Mouse (Mus musculus) T-cell, adult 2 months (primary cell): Measurements from ENCODE around the gene Rapgef5.

Experiments
- DNase-seq: peaks from one replicate; pipeline ENCODE4 v3.0.0; 2022; ENCODE audit warnings: low spot score

The Rapgef5 gene

GRCm38 (mm10) chr12:117674511-117674910, 158.2 kb downstream of the Rapgef5 start:
- no peak for DNase-seq

- DNase-seq: no peak
These were observed 160.0 kb downstream of the Rapgef5 start for GRCm38 (mm10) chr12:117676265-117676664.

GRCm38 (mm10) chr12:117678916-117679315, 162.6 kb downstream of the Rapgef5 start:
- DNase-seq: no peak

GRCm38 (mm10) chr12:117679795-117680194, 163.5 kb downstream of the Rapgef5 start:
- no peak for DNase-seq

- no peak for DNase-seq
These were observed 165.0 kb downstream of the Rapgef5 start for GRCm38 (mm10) chr12:117681273-117681672.

- no peak for DNase-seq
These were observed 167.1 kb downstream of the Rapgef5 start for GRCm38 (mm10) chr12:117683377-117683776.

- DNase-seq: no peak
These were observed 167.7 kb downstream of the Rapgef5 start for GRCm38 (mm10) chr12:117683984-117684383.

GRCm38 (mm10) chr12:117684788-117685187, 168.5 kb downstream of the Rapgef5 start:
- no peak for DNase-seq

- DNase-seq: no peak
These were observed 169.1 kb downstream of the Rapgef5 start for GRCm38 (mm10) chr12:117685336-117685735.

GRCm38 (mm10) chr12:117686732-117687131, 170.5 kb downstream of the Rapgef5 start:
- DNase-seq: no peak

- DNase-seq: no peak
These were observed 172.6 kb downstream of the Rapgef5 start for GRCm38 (mm10) chr12:117688655-117689548.

GRCm38 (mm10) chr12:117691336-117691735, 175.1 kb downstream of the Rapgef5 start:
- DNase-seq: no peak

- DNase-seq: no peak
These were observed 176.5 kb downstream of the Rapgef5 start for GRCm38 (mm10) chr12:117692775-117693174.

GRCm38 (mm10) chr12:117699950-117700665, 183.8 kb downstream of the Rapgef5 start:
- DNase-seq: no peak

GRCm38 (mm10) chr12:117700927-117701326, 184.6 kb downstream of the Rapgef5 start:
- DNase-seq: no peak

GRCm38 (mm10) chr12:117702291-117702690, 186.0 kb downstream of the Rapgef5 start:
- DNase-seq: no peak

GRCm38 (mm10) chr12:117702928-117703327, 186.6 kb downstream of the Rapgef5 start:
- DNase-seq: no peak

- DNase-seq: no peak
These were observed 187.1 kb downstream of the Rapgef5 start for GRCm38 (mm10) chr12:117703413-117703812.

GRCm38 (mm10) chr12:117705308-117705707, 189.0 kb downstream of the Rapgef5 start:
- DNase-seq: no peak

GRCm38 (mm10) chr12:117709280-117709679, 193.0 kb downstream of the Rapgef5 start:
- DNase-seq: no peak

GRCm38 (mm10) chr12:117712474-117712873, 196.2 kb downstream of the Rapgef5 start:
- DNase-seq: no peak

GRCm38 (mm10) chr12:117713616-117714015, 197.3 kb downstream of the Rapgef5 start:
- DNase-seq: no peak
